Comparison of ENCODE assay signal across 13 mouse cellular contexts in genomic region chr17:6740331-6741170, GRCm38 (mm10). TPM values are rescaled to one million over a fixed set of nuclear protein-coding genes. Genes with fewer than 3 reads are reported as not detected.
DNase-seq lines count a peak whose midpoint lies in the region; ATAC-seq and TF ChIP-seq lines count a peak whose summit lies in the region.
"Had no signal": no experiment of that assay in that cellular context is flagged by ENCODE, and none has a peak within 500 bp of the region (broad histone marks: within the 10 kb centered on the region; RNA-seq: fewer than 3 reads in every experiment).

No protein-coding gene starts in this region.

- TF ChIP-seq POLR2A in brain, embryonic 14.5 days (IDR thresholded peaks at IDR 0.05; ENCODE audit: borderline replicate concordance, extremely low read depth, insufficient read depth, insufficient read length, poor library complexity, severe bottlenecking): no peak

- WGBS in heart, embryonic 13.5 days: 86% methylated on average over 19 of the region's 19 CpGs
- WGBS in heart, embryonic 12.5 days: 87% methylated on average over 19 of the region's 19 CpGs
- 82% methylated on average over 19 of the region's 19 CpGs for WGBS in neural tube, embryonic 13.5 days
- WGBS in neural tube, embryonic 15.5 days: 90% methylated on average over 19 of the region's 19 CpGs
- 81% methylated on average over 19 of the region's 19 CpGs for WGBS in hindbrain, embryonic 13.5 days

- H3K36me3 ChIP-seq in heart, embryonic 13.5 days: peaks cover 61% of the 10 kb centered on the region
- H3K36me3 ChIP-seq in heart, embryonic 12.5 days: peaks cover 60% of the 10 kb centered on the region
- H3K36me3 ChIP-seq in neural tube, embryonic 13.5 days: peaks cover 21% of the 10 kb centered on the region; the same call in 1 of the 2 replicates
- peaks cover 6% of the 10 kb centered on the region; the same call in 1 of the 2 replicates for H3K36me3 ChIP-seq in neural tube, embryonic 15.5 days
- H3K36me3 ChIP-seq in hindbrain, embryonic 13.5 days: peaks cover 10% of the 10 kb centered on the region

- H3K4me3 ChIP-seq in heart, embryonic 13.5 days: no peak overlapping the region
- H3K4me3 ChIP-seq in heart, embryonic 12.5 days: no peak overlapping the region
- no peak overlapping the region for H3K4me3 ChIP-seq in neural tube, embryonic 13.5 days
- H3K4me3 ChIP-seq in neural tube, embryonic 15.5 days (replicated peaks): no peak overlapping the region
- no peak overlapping the region for H3K4me3 ChIP-seq in hindbrain, embryonic 13.5 days
- H3K4me3 ChIP-seq: limb, embryonic 15.5 days had no signal

- H3K9ac ChIP-seq in heart, embryonic 13.5 days: no peak overlapping the region
- H3K9ac ChIP-seq in heart, embryonic 12.5 days: no peak overlapping the region
- H3K9ac ChIP-seq in neural tube, embryonic 13.5 days: no peak overlapping the region
- no peak overlapping the region for H3K9ac ChIP-seq in neural tube, embryonic 15.5 days (replicated peaks)
- no peak overlapping the region for H3K9ac ChIP-seq in hindbrain, embryonic 13.5 days
- H3K9ac ChIP-seq: limb, embryonic 15.5 days had no signal

- TF ChIP-seq CTCF in brain, embryonic 14.5 days (IDR thresholded peaks at IDR 0.05; ENCODE audit: borderline replicate concordance, extremely low read depth, insufficient read depth, insufficient read length): no peak

- H3K27me3 ChIP-seq in heart, embryonic 13.5 days (replicated peaks): no peaks in the 10 kb centered on the region
- H3K27me3 ChIP-seq in heart, embryonic 12.5 days (replicated peaks): no peaks in the 10 kb centered on the region
- H3K27me3 ChIP-seq in neural tube, embryonic 13.5 days: no peaks in the 10 kb centered on the region
- H3K27me3 ChIP-seq in neural tube, embryonic 15.5 days (replicated peaks): no peaks in the 10 kb centered on the region
- no peaks in the 10 kb centered on the region for H3K27me3 ChIP-seq in hindbrain, embryonic 13.5 days
- H3K27me3 ChIP-seq: limb, embryonic 15.5 days had no signal

- peak; percentile 41 for DNase-seq in brain, embryonic 14.5 days (ENCODE audit: low read depth)
- no peak for DNase-seq in layer of hippocampus, postnatal 10 days (ENCODE audit: low spot score in 2 of 2)
- DNase-seq: adrenal gland, postnatal 14 days; embryo, embryonic 11 days; right cerebral cortex, postnatal 25 days had no signal

- no peak for ATAC-seq in heart, embryonic 13.5 days (ENCODE audit: extremely low read depth, insufficient number of reproducible peaks, low FRiP score, low TSS enrichment)
- ATAC-seq in heart, embryonic 12.5 days (ENCODE audit: insufficient number of reproducible peaks, low FRiP score): no peak
- ATAC-seq in neural tube, embryonic 13.5 days (ENCODE audit: low read depth): no peak
- no peak for ATAC-seq in neural tube, embryonic 15.5 days (ENCODE audit: low FRiP score)
- ATAC-seq in hindbrain, embryonic 13.5 days (ENCODE audit: low FRiP score): no peak
- ATAC-seq in granulocyte monocyte progenitor cell, adult 5-6 weeks (replicated peaks; ENCODE audit: poor library complexity, severe bottlenecking): no peak
- ATAC-seq: inflammation-experienced regulatory T-cells, adult 6 months had no signal

- H3K27ac ChIP-seq in heart, embryonic 13.5 days (replicated peaks): 0 out of 2 replicates have a peak overlapping the region, but pooled peaks have one; percentile 0
- H3K27ac ChIP-seq in heart, embryonic 12.5 days (ENCODE audit: poor library complexity, severe bottlenecking): no peak overlapping the region
- H3K27ac ChIP-seq in neural tube, embryonic 13.5 days (replicated peaks): peak overlapping the region; percentile 67; the same call in 1 of the 2 replicates
- no peak overlapping the region for H3K27ac ChIP-seq in neural tube, embryonic 15.5 days (replicated peaks)
- H3K27ac ChIP-seq in hindbrain, embryonic 13.5 days: peak overlapping the region; percentile 32
- H3K27ac ChIP-seq: limb, embryonic 15.5 days had no signal

- H3K4me1 ChIP-seq in heart, embryonic 13.5 days: peaks cover 47% of the 10 kb centered on the region
- peaks cover 38% of the 10 kb centered on the region for H3K4me1 ChIP-seq in heart, embryonic 12.5 days (replicated peaks)
- peaks cover 69% of the 10 kb centered on the region for H3K4me1 ChIP-seq in neural tube, embryonic 13.5 days (replicated peaks)
- peaks cover 32% of the 10 kb centered on the region for H3K4me1 ChIP-seq in neural tube, embryonic 15.5 days
- H3K4me1 ChIP-seq in hindbrain, embryonic 13.5 days (replicated peaks): peaks cover 69% of the 10 kb centered on the region

- no peaks in the 10 kb centered on the region for H3K9me3 ChIP-seq in heart, embryonic 13.5 days
- no peaks in the 10 kb centered on the region; the same call in 1 of the 2 replicates for H3K9me3 ChIP-seq in heart, embryonic 12.5 days (replicated peaks)
- no peaks in the 10 kb centered on the region for H3K9me3 ChIP-seq in neural tube, embryonic 13.5 days
- no peaks in the 10 kb centered on the region for H3K9me3 ChIP-seq in neural tube, embryonic 15.5 days (replicated peaks)
- H3K9me3 ChIP-seq in hindbrain, embryonic 13.5 days: no peaks in the 10 kb centered on the region
- H3K9me3 ChIP-seq: limb, embryonic 15.5 days had no signal

- H3K4me2 ChIP-seq in heart, embryonic 13.5 days: no peak overlapping the region
- no peak overlapping the region for H3K4me2 ChIP-seq in heart, embryonic 12.5 days
- H3K4me2 ChIP-seq in neural tube, embryonic 13.5 days: no peak overlapping the region
- no peak overlapping the region for H3K4me2 ChIP-seq in neural tube, embryonic 15.5 days
- no peak overlapping the region for H3K4me2 ChIP-seq in hindbrain, embryonic 13.5 days
- H3K4me2 ChIP-seq: limb, embryonic 15.5 days had no signal

RNA-seq across cellular contexts. Expression of gene Ezr, which starts 42.0 kb away (rescaled TPM):
- polyA plus RNA-seq in heart, embryonic 13.5 days (2015; fragmentation: Nextera tagmentation; extraction: Ambion mirVana): 103 and 105 TPM in 2 replicates
- 119 and 124 TPM in 2 replicates for polyA plus RNA-seq in heart, embryonic 12.5 days (2016; fragmentation: Nextera tagmentation; extraction: Ambion mirVana)
- 58.5 and 68.3 TPM in 2 replicates for polyA plus RNA-seq in neural tube, embryonic 13.5 days (2015; fragmentation: Nextera tagmentation; extraction: Ambion mirVana)
- polyA plus RNA-seq in neural tube, embryonic 15.5 days (2015; fragmentation: Nextera tagmentation; extraction: Ambion mirVana): 48.0 and 90.3 TPM in 2 replicates
- 42.8 and 44.5 TPM in 2 replicates for polyA plus RNA-seq in brain, embryonic 14.5 days (2012; rRNA removed)
- polyA plus RNA-seq in hindbrain, embryonic 13.5 days (2015; fragmentation: Nextera tagmentation; extraction: Ambion mirVana): 53.9 and 94.4 TPM in 2 replicates
- total RNA-seq in layer of hippocampus, postnatal 10 days (2021): 10 to 100 TPM; 51.0 to 56.6 TPM
- 44.2 and 55.0 TPM in 2 replicates for total RNA-seq in granulocyte monocyte progenitor cell, adult 5-6 weeks (2014; fragmentation: Nextera tagmentation)
- total RNA-seq in granulocyte monocyte progenitor cell, adult 5-6 weeks (2017): 99.7 and 110 TPM in 2 replicates

Comparison
In these comparisons a context has a peak if more than half of its experiments do, and no peak if none do; other contexts are left out.
1. H3K27ac ChIP-seq: peak in heart, embryonic 13.5 days (single experiment), neural tube, embryonic 13.5 days (single experiment) and hindbrain, embryonic 13.5 days (single experiment); none in heart, embryonic 12.5 days (single experiment) and neural tube, embryonic 15.5 days (single experiment).